Mouse (Mus musculus): Measurements from ENCODE around the gene Clip2.
"Not testable (repeated sequence)": the region's sequence is repeated elsewhere in the genome, so short reads cannot be mapped to it uniquely, and the experiment has no call there.

The Clip2 gene

GRCm38 (mm10) chr5:134460546-134460945, 91.7 kb downstream of the Clip2 start:
- no peak for DNase-seq (ENCODE audit: low read depth)

GRCm38 (mm10) chr5:134459096-134459495, 93.1 kb downstream of the Clip2 start:
- no peak for DNase-seq (ENCODE audit: low read depth)

- no peak for DNase-seq (ENCODE audit: low read depth)
These were observed 93.8 kb downstream of the Clip2 start for GRCm38 (mm10) chr5:134458416-134458815.

- DNase-seq (ENCODE audit: low read depth): no peak
These were observed 94.9 kb downstream of the Clip2 start for GRCm38 (mm10) chr5:134457371-134457770.

GRCm38 (mm10) chr5:134456503-134456962, 95.7 kb downstream of the Clip2 start, which contains the start of gene Gtf2ird1:
Gene Gtf2ird1, minus strand, starts transcription at chr5:134456716.
- DNase-seq (ENCODE audit: low read depth): no peak

- no peak for DNase-seq (ENCODE audit: low read depth)
These were observed 96.3 kb downstream of the Clip2 start for GRCm38 (mm10) chr5:134455914-134456423.

GRCm38 (mm10) chr5:134455186-134455895, 96.9 kb downstream of the Clip2 start:
- no peak for DNase-seq (ENCODE audit: low read depth)

- DNase-seq (ENCODE audit: low read depth): no peak
These were observed 97.8 kb downstream of the Clip2 start for GRCm38 (mm10) chr5:134454421-134454820.

- no peak for DNase-seq (ENCODE audit: low read depth)
These were observed 98.7 kb downstream of the Clip2 start for GRCm38 (mm10) chr5:134453577-134453976.

GRCm38 (mm10) chr5:134446755-134447154, 105.5 kb downstream of the Clip2 start:
- not testable (repeated sequence) for DNase-seq (ENCODE audit: low read depth)

GRCm38 (mm10) chr5:134445895-134446294, 106.3 kb downstream of the Clip2 start:
- DNase-seq (ENCODE audit: low read depth): no peak

GRCm38 (mm10) chr5:134445208-134445831, 106.9 kb downstream of the Clip2 start:
- no peak for DNase-seq (ENCODE audit: low read depth)

- DNase-seq (ENCODE audit: low read depth): no peak
These were observed 107.8 kb downstream of the Clip2 start for GRCm38 (mm10) chr5:134444473-134444872.

GRCm38 (mm10) chr5:134442066-134442465, 110.2 kb downstream of the Clip2 start:
- no peak for DNase-seq (ENCODE audit: low read depth)

GRCm38 (mm10) chr5:134441105-134441504, 111.1 kb downstream of the Clip2 start:
- no peak for DNase-seq (ENCODE audit: low read depth)

GRCm38 (mm10) chr5:134440098-134440497, 112.1 kb downstream of the Clip2 start:
- DNase-seq (ENCODE audit: low read depth): no peak

- no peak for DNase-seq (ENCODE audit: low read depth)
These were observed 112.8 kb downstream of the Clip2 start for GRCm38 (mm10) chr5:134439481-134439880.

All from c-Kit-positive CD71-negative TER-119-negative erythroid progenitor cells, embryonic 14.5 days (primary cell).